Mouse (Mus musculus) kidney, postnatal 10 days (tissue): Measurements from ENCODE around the gene Zfp54.
"Not testable (repeated sequence)": the region's sequence is repeated elsewhere in the genome, so short reads cannot be mapped to it uniquely, and the experiment has no call there.

Experiments
- DNase-seq: peaks from one replicate; pipeline ENCODE4 v3.0.0; 2021; ENCODE audit warnings: mixed read lengths

The Zfp54 gene

GRCm38 (mm10) chr17:21422664-21423599, at the start of gene Zfp54:
Gene Zfp54, plus strand, starts transcription at chr17:21423227.
- DNase-seq: peak; percentile 88

- DNase-seq: no peak
Observed at GRCm38 (mm10) chr17:21375311-21375710, 47.7 kb upstream of the Zfp54 start.

- peak; percentile 79 for DNase-seq
Observed at GRCm38 (mm10) chr17:21383391-21384056, 39.5 kb upstream of the Zfp54 start, which contains the start of gene Zfp677. Gene Zfp677, plus strand, starts transcription at chr17:21383748.

GRCm38 (mm10) chr17:21384057-21384411, 39.0 kb upstream of the Zfp54 start:
- DNase-seq: no peak

GRCm38 (mm10) chr17:21438806-21439400, 15.9 kb downstream of the Zfp54 start:
- not testable (repeated sequence) for DNase-seq

GRCm38 (mm10) chr17:21449669-21450068, 26.6 kb downstream of the Zfp54 start:
- peak; percentile 83 for DNase-seq

GRCm38 (mm10) chr17:21450138-21450704, 27.2 kb downstream of the Zfp54 start, which contains the start of gene Zfp51:
Gene Zfp51, plus strand, starts transcription at chr17:21450374.
- DNase-seq: peak; percentile 96

GRCm38 (mm10) chr17:21463550-21463949, 40.5 kb downstream of the Zfp54 start:
- no peak for DNase-seq

GRCm38 (mm10) chr17:21472032-21472652, 49.1 kb downstream of the Zfp54 start:
- no peak for DNase-seq

- DNase-seq: no peak
Observed at GRCm38 (mm10) chr17:21472653-21473307, 49.8 kb downstream of the Zfp54 start.

- DNase-seq: peak; percentile 44
Observed at GRCm38 (mm10) chr17:21473362-21474190, 50.5 kb downstream of the Zfp54 start.

GRCm38 (mm10) chr17:21474729-21475128, 51.7 kb downstream of the Zfp54 start:
- DNase-seq: not testable (repeated sequence)

GRCm38 (mm10) chr17:21475290-21475689, 52.3 kb downstream of the Zfp54 start:
- not testable (repeated sequence) for DNase-seq

- DNase-seq: not testable (repeated sequence)
Observed at GRCm38 (mm10) chr17:21476351-21476750, 53.3 kb downstream of the Zfp54 start.

- not testable (repeated sequence) for DNase-seq
Observed at GRCm38 (mm10) chr17:21478103-21478777, 55.2 kb downstream of the Zfp54 start.
